Comparison of ENCODE assay signal across 15 mouse cellular contexts in the genomic region with DNA sequence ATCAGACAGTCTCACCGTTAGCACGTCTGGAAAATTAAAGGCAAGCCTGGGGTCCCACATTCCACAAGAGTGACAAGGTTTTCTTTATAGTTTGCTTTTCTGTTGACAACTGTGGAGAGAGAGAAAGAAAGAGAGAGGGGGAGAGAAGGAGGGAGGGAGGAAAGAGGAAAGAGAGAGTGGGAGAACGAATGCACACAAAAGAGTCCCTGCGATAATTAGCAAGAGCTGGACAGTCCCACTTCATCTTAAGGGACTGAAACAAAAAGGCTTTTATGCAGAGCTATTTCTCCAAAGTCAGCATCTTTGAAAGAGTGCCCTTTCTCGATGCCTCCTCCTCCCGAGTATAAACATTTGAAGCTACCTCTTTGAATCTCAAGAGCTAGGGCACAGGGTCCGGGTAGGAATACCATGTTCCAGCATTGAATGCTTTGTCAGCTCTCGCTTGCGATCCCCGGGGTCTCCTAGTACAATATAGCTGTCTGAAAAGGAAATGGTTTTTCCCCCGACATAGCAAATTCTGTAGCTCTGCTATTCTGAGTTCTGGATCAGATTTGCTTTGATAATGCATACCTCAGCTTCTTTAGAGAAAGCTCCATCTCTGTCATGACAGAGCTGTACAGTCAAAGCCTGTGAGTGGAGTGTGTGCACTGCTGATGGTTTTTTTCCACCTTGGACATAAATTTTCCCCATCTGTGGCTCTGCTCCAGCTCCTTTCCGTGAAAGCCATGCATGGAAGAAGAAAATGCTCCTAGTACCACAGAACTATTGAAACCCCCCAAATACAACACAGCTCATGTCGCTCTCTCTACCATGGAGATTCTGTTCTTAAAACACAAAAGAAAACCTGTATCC.
DNase-seq lines count a peak whose midpoint lies in the region; ATAC-seq and TF ChIP-seq lines count a peak whose summit lies in the region.
"Had no signal": no experiment of that assay in that cellular context is flagged by ENCODE, and none has a peak within 500 bp of the region (broad histone marks: within the 10 kb centered on the region; RNA-seq: fewer than 3 reads in every experiment).

No protein-coding gene starts in this region.

- TF ChIP-seq POLR2A in kidney, adult 2 months (IDR thresholded peaks at IDR 0.05; ENCODE audit: low read depth, low read length) = no peak

- no peak overlapping the region for H3K4me3 ChIP-seq in kidney, postnatal 0 days (replicated peaks; ENCODE audit: low read depth, low read length)
- H3K4me3 ChIP-seq in kidney, adult 2 months (ENCODE audit: insufficient read depth, low read depth, low read length) = no peak overlapping the region
- H3K4me3 ChIP-seq in embryonic facial prominence, embryonic 15.5 days (replicated peaks) = no peak overlapping the region
- H3K4me3 ChIP-seq in hindbrain, embryonic 14.5 days (replicated peaks; ENCODE audit: low read length) = no peak overlapping the region
- no peak overlapping the region for H3K4me3 ChIP-seq in neural tube, embryonic 15.5 days (replicated peaks)

- 54% methylated on average over 13 of the region's 13 CpGs for WGBS in kidney, postnatal 0 days
- 52% methylated on average over 13 of the region's 13 CpGs for WGBS in kidney, adult 2 months
- WGBS in embryonic facial prominence, embryonic 15.5 days = 47% methylated on average over 13 of the region's 13 CpGs
- 31% methylated on average over 13 of the region's 13 CpGs for WGBS in hindbrain, embryonic 14.5 days
- WGBS in neural tube, embryonic 15.5 days = 22% methylated on average over 13 of the region's 13 CpGs

- H3K9ac ChIP-seq in kidney, postnatal 0 days (ENCODE audit: low read depth, low read length) = no peak overlapping the region
- no peak overlapping the region for H3K9ac ChIP-seq in embryonic facial prominence, embryonic 15.5 days
- H3K9ac ChIP-seq in hindbrain, embryonic 14.5 days = no peak overlapping the region
- no peak overlapping the region for H3K9ac ChIP-seq in neural tube, embryonic 15.5 days (replicated peaks)
- H3K9ac ChIP-seq: liver, embryonic 14.5 days had no signal

- no peak for DNase-seq in kidney, postnatal 0 days (ENCODE audit: low spot score)
- no peak for DNase-seq in kidney, adult 2 months
- no peak for DNase-seq in hindbrain, embryonic 14.5 days (ENCODE audit: low spot score)
- DNase-seq in layer of hippocampus, postnatal 25 days (ENCODE audit: extremely low spot score in 1 of 2, low spot score in 1 of 2) = no peak
- DNase-seq in cerebellum, adult 11-12 months = no peak
- DNase-seq in adrenal gland, postnatal 36 days = no peak
- DNase-seq: adrenal gland, adult 8-10 months; cerebellum, adult 11 months; gastrocnemius, postnatal 25 days; kidney, adult 18-20 months; thymus, postnatal 14 days had no signal

- peak overlapping the region; percentile 18; the same call in 1 of the 2 replicates for H3K4me2 ChIP-seq in kidney, postnatal 0 days (ENCODE audit: low read length)
- H3K4me2 ChIP-seq in embryonic facial prominence, embryonic 15.5 days (replicated peaks) = 0 out of 2 replicates have a peak overlapping the region, but pooled peaks have one; percentile 2
- H3K4me2 ChIP-seq in hindbrain, embryonic 14.5 days (replicated peaks) = peak overlapping the region; percentile 29
- peak overlapping the region; percentile 42 for H3K4me2 ChIP-seq in neural tube, embryonic 15.5 days

- H3K4me1 ChIP-seq in kidney, postnatal 0 days (replicated peaks; ENCODE audit: insufficient read depth, low read length) = no peaks in the 10 kb centered on the region
- H3K4me1 ChIP-seq in kidney, adult 2 months (ENCODE audit: control insufficient read depth, insufficient read depth, low read length) = no peaks in the 10 kb centered on the region
- H3K4me1 ChIP-seq in embryonic facial prominence, embryonic 15.5 days = no peaks in the 10 kb centered on the region
- H3K4me1 ChIP-seq in hindbrain, embryonic 14.5 days (replicated peaks; ENCODE audit: control insufficient read depth, insufficient read depth, low read length) = 0 out of 2 replicates have a peak, but pooled peaks cover 6% of the 10 kb centered on the region
- peaks cover 7% of the 10 kb centered on the region for H3K4me1 ChIP-seq in neural tube, embryonic 15.5 days

- no peak overlapping the region for H3K27ac ChIP-seq in kidney, postnatal 0 days
- H3K27ac ChIP-seq in kidney, adult 2 months (ENCODE audit: insufficient read depth, low read depth, low read length) = no peak overlapping the region
- no peak overlapping the region for H3K27ac ChIP-seq in embryonic facial prominence, embryonic 15.5 days (replicated peaks)
- 0 out of 2 replicates have a peak overlapping the region, but pooled peaks have one; percentile 26 for H3K27ac ChIP-seq in hindbrain, embryonic 14.5 days
- H3K27ac ChIP-seq in neural tube, embryonic 15.5 days (replicated peaks) = peak overlapping the region; percentile 60
- H3K27ac ChIP-seq: liver, embryonic 14.5 days had no signal

- no peak for ATAC-seq in kidney, postnatal 0 days (replicated peaks; ENCODE audit: low FRiP score, low read depth)
- ATAC-seq in embryonic facial prominence, embryonic 15.5 days (ENCODE audit: insufficient number of reproducible peaks, low FRiP score, low TSS enrichment, low read depth) = no peak
- ATAC-seq in hindbrain, embryonic 14.5 days (ENCODE audit: low FRiP score) = peak; percentile 17; the same call in 1 of the 2 replicates
- peak; percentile 57 for ATAC-seq in neural tube, embryonic 15.5 days (ENCODE audit: low FRiP score)
- ATAC-seq: Patski had no signal

- no peaks in the 10 kb centered on the region for H3K36me3 ChIP-seq in kidney, postnatal 0 days (ENCODE audit: insufficient read depth, low read length)
- H3K36me3 ChIP-seq in kidney, adult 2 months (ENCODE audit: control insufficient read depth, insufficient read depth, low read length) = no peaks in the 10 kb centered on the region
- H3K36me3 ChIP-seq in embryonic facial prominence, embryonic 15.5 days = no peaks in the 10 kb centered on the region
- H3K36me3 ChIP-seq in hindbrain, embryonic 14.5 days (replicated peaks; ENCODE audit: control insufficient read depth, insufficient read depth) = no peaks in the 10 kb centered on the region
- no peaks in the 10 kb centered on the region for H3K36me3 ChIP-seq in neural tube, embryonic 15.5 days

- H3K27me3 ChIP-seq in kidney, postnatal 0 days (ENCODE audit: insufficient read depth, low read length) = no peaks in the 10 kb centered on the region
- no peaks in the 10 kb centered on the region for H3K27me3 ChIP-seq in kidney, adult 2 months (replicated peaks; ENCODE audit: control insufficient read depth, insufficient read depth, low read length)
- no peaks in the 10 kb centered on the region for H3K27me3 ChIP-seq in embryonic facial prominence, embryonic 15.5 days
- H3K27me3 ChIP-seq in hindbrain, embryonic 14.5 days (ENCODE audit: control insufficient read depth, insufficient read depth, low read length) = no peaks in the 10 kb centered on the region
- no peaks in the 10 kb centered on the region for H3K27me3 ChIP-seq in neural tube, embryonic 15.5 days (replicated peaks)

- TF ChIP-seq CTCF in kidney, postnatal 0 days (IDR thresholded peaks at IDR 0.05; ENCODE audit: low read depth) = no peak
- no peak for TF ChIP-seq CTCF in kidney, adult 2 months (conservative IDR thresholded peaks at IDR 0.05; ENCODE audit: insufficient read depth, insufficient read length, low read depth, low read length)

- no peaks in the 10 kb centered on the region for H3K9me3 ChIP-seq in kidney, postnatal 0 days (replicated peaks; ENCODE audit: low read length)
- no peaks in the 10 kb centered on the region for H3K9me3 ChIP-seq in embryonic facial prominence, embryonic 15.5 days (replicated peaks)
- no peaks in the 10 kb centered on the region for H3K9me3 ChIP-seq in hindbrain, embryonic 14.5 days (ENCODE audit: control insufficient read depth, low read length)
- no peaks in the 10 kb centered on the region for H3K9me3 ChIP-seq in neural tube, embryonic 15.5 days (replicated peaks)

Comparison
In these comparisons a context has a peak if more than half of its experiments do, and no peak if none do; other contexts are left out.
1. ATAC-seq: peak in hindbrain, embryonic 14.5 days (single experiment) and neural tube, embryonic 15.5 days (single experiment); none in kidney, postnatal 0 days (single experiment) and embryonic facial prominence, embryonic 15.5 days (single experiment).
2. H3K27ac ChIP-seq: peak in hindbrain, embryonic 14.5 days (single experiment) and neural tube, embryonic 15.5 days (single experiment); none in kidney, postnatal 0 days (single experiment), kidney, adult 2 months (single experiment) and embryonic facial prominence, embryonic 15.5 days (single experiment).
3. Peak in every context shown above with its lines, with median percentiles within 50 percentile points of each other: H3K4me2 ChIP-seq.